Mouse (Mus musculus) kidney, postnatal 0 days (tissue): ENCODE measurements around the gene Hist3h2a. TPM values are rescaled to one million over a fixed set of nuclear protein-coding genes. Genes with fewer than 3 reads are reported as not detected.
A peak's percentile ranks its signal among the peaks of the same experiment; 100 is the strongest.

Experiments
- ATAC-seq: fragments of 200-750 bp; cut with Nextera tagmentation; replicated peaks from 2 replicates; pipeline ENCODE4 v1.8.0; 2017; ENCODE audit warnings: low read depth, moderate number of reproducible peaks, moderate TSS enrichment, moderate library complexity; ENCODE audit not compliant: low FRiP score
- DNase-seq: peaks from one replicate; pipeline ENCODE4 v3.0.0-alpha.2; 2016; ENCODE audit warnings: low spot score
- H3K27ac ChIP-seq: fragments of 300-500 bp; sonication (generic); 2 replicates; pipeline ENCODE4 v1.5.1; 2014; ENCODE audit warnings: mild to moderate bottlenecking
- H3K27me3 ChIP-seq: fragments of 300-500 bp; sonication (generic); 2 replicates; pipeline ENCODE4 v1.6.1; 2014; ENCODE audit warnings: low read length, mixed read lengths; ENCODE audit not compliant: insufficient read depth
- H3K36me3 ChIP-seq: fragments of 300-500 bp; sonication (generic); 2 replicates; pipeline ENCODE4 v1.6.1; 2014; ENCODE audit warnings: low read length, mixed read lengths; ENCODE audit not compliant: insufficient read depth
- H3K4me1 ChIP-seq: fragments of 300-500 bp; sonication (generic); replicated peaks from 2 replicates; pipeline ENCODE4 v1.6.1; 2014; ENCODE audit warnings: antibody characterized with exemption, low read length, mixed read lengths; ENCODE audit not compliant: insufficient read depth
- H3K4me2 ChIP-seq: fragments of 300-500 bp; sonication (generic); 2 replicates; pipeline ENCODE4 v1.6.1; 2014; ENCODE audit warnings: mild to moderate bottlenecking, low read length, moderate library complexity, mixed read lengths
- H3K4me3 ChIP-seq: fragments of 300-500 bp; sonication (generic); replicated peaks from 2 replicates; pipeline ENCODE4 v1.5.1; 2014; ENCODE audit warnings: low read depth, low read length
- H3K9ac ChIP-seq: fragments of 300-500 bp; sonication (generic); 2 replicates; pipeline ENCODE4 v1.6.1; 2014; ENCODE audit warnings: low read depth, low read length
- H3K9me3 ChIP-seq: fragments of 300-500 bp; sonication (generic); replicated peaks from 2 replicates; pipeline ENCODE4 v1.6.1; 2016; ENCODE audit warnings: low read length, inconsistent platforms, mixed read lengths
- CTCF ChIP-seq: IDR thresholded peaks from 2 replicates; pipeline ENCODE4 v1.5.1; 2016; ENCODE audit warnings: antibody characterized with exemption, low read depth, mild to moderate bottlenecking, moderate library complexity
- WGBS: fragments of 180-500 bp; shearing (Covaris S2); extraction: QIAGEN DNeasy Blood & Tissue Kit; methylation state at CpG from one replicate; pipeline ENCODE4 v1.1.7; 2014; 5-methylcytosine and 5-hydroxymethylcytosine counted together
- polyA plus RNA-seq: library from polyadenylated mRNA; unstranded; fragments of >200 nt; fragmentation: Nextera tagmentation; extraction: Ambion mirVana; gene quantifications from 2 replicates; pipeline ENCODE4 v1.2.1, GENCODE M21; 2015

The Hist3h2a gene
- polyA plus RNA-seq, 1 experiment from 2014 or later: 40.9 TPM

GRCm38 (mm10) chr11:58981541-58982447, 27.3 kb downstream of the Hist3h2a start:
- DNase-seq (peak; percentile 75), ATAC-seq (no peak)
- WGBS: 44% methylated on average over 14 of the region's 14 CpGs
- peaks cover 24% of the 10 kb centered on the region; the same call in 1 of the 2 replicates for H3K4me1 ChIP-seq
- peak; percentile 68 for TF ChIP-seq CTCF
- no peak overlapping the region; the same call in 1 of the 2 replicates for H3K27ac ChIP-seq
- H3K9ac ChIP-seq: no peak overlapping the region
- no peak overlapping the region for H3K4me2 ChIP-seq
- H3K4me3 ChIP-seq: no peak overlapping the region
- H3K27me3 ChIP-seq: no peaks in the 10 kb centered on the region
- no peaks in the 10 kb centered on the region for H3K9me3 ChIP-seq
- peaks cover 22% of the 10 kb centered on the region for H3K36me3 ChIP-seq

- TF ChIP-seq CTCF: no peak
- no peak for ATAC-seq
Observed at GRCm38 (mm10) chr11:58982471-58983097, 28.1 kb downstream of the Hist3h2a start.

GRCm38 (mm10) chr11:58983691-58984341, 29.3 kb downstream of the Hist3h2a start:
- Histone ChIP-seq H3K9ac (no peak overlapping the region), H3K27me3 (no peaks in the 10 kb centered on the region), H3K27ac (no peak overlapping the region), H3K4me2 (no peak overlapping the region), H3K36me3 (peaks cover 37% of the 10 kb centered on the region), H3K9me3 (no peaks in the 10 kb centered on the region), H3K4me3 (no peak overlapping the region), H3K4me1 (peaks cover 22% of the 10 kb centered on the region; the same call in 1 of the 2 replicates)
- TF ChIP-seq CTCF: no peak
- DNase-seq (no peak), ATAC-seq (no peak)
- WGBS: 83% methylated on average over 6 of the region's 6 CpGs

More at GRCm38 (mm10) chr11:58982471-58983097, 28.1 kb downstream of the Hist3h2a start:
- no peaks in the 10 kb centered on the region for H3K27me3 ChIP-seq
- WGBS: 86% methylated on average over 18 of the region's 18 CpGs
- peaks cover 24% of the 10 kb centered on the region; the same call in 1 of the 2 replicates for H3K4me1 ChIP-seq
- peaks cover 29% of the 10 kb centered on the region for H3K36me3 ChIP-seq
- H3K9me3 ChIP-seq: no peaks in the 10 kb centered on the region
- no peak for DNase-seq
- no peak overlapping the region for H3K4me3 ChIP-seq
- H3K4me2 ChIP-seq: no peak overlapping the region
- H3K27ac ChIP-seq: no peak overlapping the region; the same call in 1 of the 2 replicates
- H3K9ac ChIP-seq: no peak overlapping the region

- H3K9ac ChIP-seq: no peak overlapping the region
- no peaks in the 10 kb centered on the region for H3K9me3 ChIP-seq
- H3K36me3 ChIP-seq: peaks cover 45% of the 10 kb centered on the region
- no peak overlapping the region for H3K27ac ChIP-seq
- H3K4me2 ChIP-seq: no peak overlapping the region
- ATAC-seq (no peak), DNase-seq (no peak)
- H3K27me3 ChIP-seq: no peaks in the 10 kb centered on the region
- H3K4me1 ChIP-seq: peaks cover 13% of the 10 kb centered on the region; the same call in 1 of the 2 replicates
- WGBS: 95% methylated on average over 7 of the region's 7 CpGs
- no peak for TF ChIP-seq CTCF
- H3K4me3 ChIP-seq: no peak overlapping the region
Observed at GRCm38 (mm10) chr11:58984657-58985056, 30.2 kb downstream of the Hist3h2a start.

- Histone ChIP-seq H3K27ac (no peak overlapping the region), H3K36me3 (peaks cover 52% of the 10 kb centered on the region), H3K27me3 (no peaks in the 10 kb centered on the region), H3K4me3 (no peak overlapping the region), H3K9ac (no peak overlapping the region), H3K9me3 (no peaks in the 10 kb centered on the region), H3K4me1 (0 out of 2 replicates have a peak, but pooled peaks cover 6% of the 10 kb centered on the region), H3K4me2 (no peak overlapping the region)
- 83% methylated on average over 3 of the region's 3 CpGs for WGBS
- ATAC-seq (no peak), DNase-seq (no peak)
- no peak for TF ChIP-seq CTCF
Observed at GRCm38 (mm10) chr11:58985299-58985917, 30.9 kb downstream of the Hist3h2a start.
